Mouse (Mus musculus): Measurements from ENCODE around the gene Rabggtb. TPM values are rescaled to one million over a fixed set of nuclear protein-coding genes. Genes with fewer than 3 reads are reported as not detected.

Gene Rabggtb
- total and polyA plus RNA-seq, 2 experiments from 2014 or later: 62.5 to 68.5 TPM

DNA sequence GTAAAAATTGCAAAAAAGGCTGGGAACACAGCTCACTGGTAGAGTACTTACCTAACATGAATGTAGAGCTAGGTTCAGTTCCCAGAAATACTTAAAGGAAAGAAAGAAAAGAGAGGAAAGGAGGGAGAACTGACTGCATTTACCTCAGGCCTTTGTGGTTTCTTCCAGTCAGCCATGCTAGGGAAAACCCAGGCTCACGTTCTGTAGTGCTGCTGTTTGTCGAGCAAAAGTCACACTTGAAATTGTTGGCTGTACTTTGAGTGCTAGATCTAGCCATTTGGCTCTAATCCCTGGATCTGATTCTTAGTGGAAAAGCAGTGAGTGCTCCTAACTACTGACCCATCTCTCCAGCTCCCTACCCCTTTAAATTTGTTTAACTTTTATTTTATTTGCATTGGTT, 35.4 kb upstream of the Rabggtb start:
- no peak overlapping the region for H3K4me3 ChIP-seq (ENCODE audit: low read length)
- H3K4me1 ChIP-seq (ENCODE audit: insufficient read depth, low read length): 0 out of 2 replicates have a peak, but pooled peaks cover 5% of the 10 kb centered on the region
- no peaks in the 10 kb centered on the region for H3K36me3 ChIP-seq (ENCODE audit: insufficient read depth, low read length)
- H3K9ac ChIP-seq (replicated peaks; ENCODE audit: low read length): no peak overlapping the region
- H3K27me3 ChIP-seq (ENCODE audit: insufficient read depth, low read length): no peaks in the 10 kb centered on the region
- no peak for TF ChIP-seq CTCF (IDR thresholded peaks at IDR 0.05; ENCODE audit: low read depth)
- H3K27ac ChIP-seq: no peak overlapping the region
- H3K9me3 ChIP-seq (ENCODE audit: low read length): no peaks in the 10 kb centered on the region
- no peak overlapping the region for H3K4me2 ChIP-seq (ENCODE audit: low read depth, low read length)
- DNase-seq (ENCODE audit: low spot score) (no peak), ATAC-seq (no peak)
- WGBS: 80% methylated on average over 2 of the region's 2 CpGs

- H3K36me3 ChIP-seq (ENCODE audit: insufficient read depth, low read length): no peaks in the 10 kb centered on the region
- TF ChIP-seq CTCF (IDR thresholded peaks at IDR 0.05; ENCODE audit: low read depth): no peak
- ATAC-seq: no peak
These were observed 34.5 kb upstream of the Rabggtb start for GRCm38 (mm10) chr3:153947271-153947670.

GRCm38 (mm10) chr3:153944335-153944990, 31.7 kb upstream of the Rabggtb start, which contains the start of gene Acadm:
TSS of gene Acadm (minus strand) at chr3:153944632.
- Histone ChIP-seq H3K36me3 (ENCODE audit: insufficient read depth, low read length) (no peaks in the 10 kb centered on the region; the same call in 1 of the 2 replicates), H3K9ac (replicated peaks; ENCODE audit: low read length) (peak within 1 kb of the TSS; percentile 64), H3K4me3 (ENCODE audit: low read length) (peak within 1 kb of the TSS; percentile 87), H3K27ac (peak within 1 kb of the TSS; percentile 75), H3K27me3 (ENCODE audit: insufficient read depth, low read length) (no peaks in the 10 kb centered on the region), H3K4me2 (ENCODE audit: low read depth, low read length) (peak within 1 kb of the TSS; percentile 67), H3K9me3 (ENCODE audit: low read length) (no peaks in the 10 kb centered on the region), H3K4me1 (ENCODE audit: insufficient read depth, low read length) (peaks cover 9% of the 10 kb centered on the region; the same call in 1 of the 2 replicates)
- under 1% methylated on average over 41 of the region's 41 CpGs for WGBS
- peak; percentile 97 for DNase-seq (ENCODE audit: low spot score)
- peak; percentile 97 for ATAC-seq
- TF ChIP-seq CTCF (IDR thresholded peaks at IDR 0.05; ENCODE audit: low read depth): no peak; the same call in 1 of the 2 replicates

More at GRCm38 (mm10) chr3:153947271-153947670, 34.5 kb upstream of the Rabggtb start:
- no peak overlapping the region for H3K27ac ChIP-seq
- H3K4me3 ChIP-seq (ENCODE audit: low read length): no peak overlapping the region
- WGBS: 73% methylated on average over 4 of the region's 4 CpGs
- no peak overlapping the region for H3K9ac ChIP-seq (replicated peaks; ENCODE audit: low read length)
- no peak for DNase-seq (ENCODE audit: low spot score)
- H3K4me1 ChIP-seq (ENCODE audit: insufficient read depth, low read length): peaks cover 9% of the 10 kb centered on the region; the same call in 1 of the 2 replicates
- no peak overlapping the region for H3K4me2 ChIP-seq (ENCODE audit: low read depth, low read length)
- no peaks in the 10 kb centered on the region for H3K27me3 ChIP-seq (ENCODE audit: insufficient read depth, low read length)
- no peaks in the 10 kb centered on the region for H3K9me3 ChIP-seq (ENCODE audit: low read length)

- Histone ChIP-seq H3K4me2 (ENCODE audit: low read depth, low read length) (peak overlapping the region; percentile 67), H3K27me3 (ENCODE audit: insufficient read depth, low read length) (no peaks in the 10 kb centered on the region), H3K9ac (replicated peaks; ENCODE audit: low read length) (peak overlapping the region; percentile 64), H3K9me3 (ENCODE audit: low read length) (no peaks in the 10 kb centered on the region), H3K36me3 (ENCODE audit: insufficient read depth, low read length) (no peaks in the 10 kb centered on the region; the same call in 1 of the 2 replicates), H3K4me3 (ENCODE audit: low read length) (peak overlapping the region; percentile 87), H3K4me1 (ENCODE audit: insufficient read depth, low read length) (peaks cover 9% of the 10 kb centered on the region; the same call in 1 of the 2 replicates), H3K27ac (peak overlapping the region; percentile 75)
- TF ChIP-seq CTCF (IDR thresholded peaks at IDR 0.05; ENCODE audit: low read depth): 0 out of 2 replicates have a peak, but pooled peaks have one; percentile 1
- DNase-seq (ENCODE audit: low spot score): no peak
- WGBS: under 1% methylated on average over 19 of the region's 19 CpGs
- peak; percentile 24 for ATAC-seq
These were observed 31.1 kb upstream of the Rabggtb start for GRCm38 (mm10) chr3:153943901-153944334.

DNA sequence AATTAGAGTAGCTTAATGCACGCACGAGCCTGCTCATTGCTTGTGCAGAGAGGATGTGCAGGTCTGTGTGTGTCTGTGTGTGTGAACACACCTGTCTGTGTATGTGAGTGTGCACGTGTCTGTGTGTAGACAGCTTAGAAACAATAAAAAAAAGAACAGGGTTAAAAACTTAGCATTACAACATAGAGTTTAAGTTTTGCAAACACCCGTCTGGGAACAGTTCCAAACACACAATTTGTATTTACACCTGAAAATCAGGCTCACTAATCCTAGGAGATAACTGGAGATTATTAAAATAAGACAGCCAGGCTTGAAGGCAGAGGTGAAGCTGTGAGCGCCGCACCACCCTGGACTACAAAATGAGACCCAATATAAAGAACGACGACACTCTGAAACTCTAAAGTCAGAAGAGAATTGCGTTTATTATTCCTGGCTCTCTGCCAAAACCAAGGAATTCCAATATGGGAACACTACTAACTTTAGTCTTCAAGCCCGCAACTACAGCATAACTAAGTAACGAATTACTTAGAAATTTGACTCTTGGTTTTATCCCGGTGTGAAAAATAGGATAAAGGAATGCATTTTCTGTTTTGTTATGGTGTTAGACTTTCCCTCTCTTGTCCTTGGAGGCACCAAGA, 30.3 kb upstream of the Rabggtb start:
- no peak for ATAC-seq
- H3K4me1 ChIP-seq (ENCODE audit: insufficient read depth, low read length): peaks cover 9% of the 10 kb centered on the region; the same call in 1 of the 2 replicates
- no peak overlapping the region; the same call in 1 of the 2 replicates for H3K9ac ChIP-seq (replicated peaks; ENCODE audit: low read length)
- H3K36me3 ChIP-seq (ENCODE audit: insufficient read depth, low read length): no peaks in the 10 kb centered on the region; the same call in 1 of the 2 replicates
- H3K9me3 ChIP-seq (ENCODE audit: low read length): no peaks in the 10 kb centered on the region
- H3K27me3 ChIP-seq (ENCODE audit: insufficient read depth, low read length): no peaks in the 10 kb centered on the region
- H3K4me3 ChIP-seq (ENCODE audit: low read length): peak overlapping the region; percentile 87
- 28% methylated on average over 12 of the region's 12 CpGs for WGBS
- H3K4me2 ChIP-seq (ENCODE audit: low read depth, low read length): peak overlapping the region; percentile 67
- DNase-seq (ENCODE audit: low spot score): peak; percentile 31
- TF ChIP-seq CTCF (IDR thresholded peaks at IDR 0.05; ENCODE audit: low read depth): no peak
- H3K27ac ChIP-seq: peak overlapping the region; percentile 75; the same call in 1 of the 2 replicates

- Histone ChIP-seq H3K9me3 (ENCODE audit: low read length) (no peaks in the 10 kb centered on the region), H3K27ac (no peak overlapping the region), H3K4me1 (ENCODE audit: insufficient read depth, low read length) (peaks cover 9% of the 10 kb centered on the region; the same call in 1 of the 2 replicates), H3K36me3 (ENCODE audit: insufficient read depth, low read length) (no peaks in the 10 kb centered on the region; the same call in 1 of the 2 replicates), H3K4me3 (ENCODE audit: low read length) (no peak overlapping the region), H3K4me2 (ENCODE audit: low read depth, low read length) (no peak overlapping the region), H3K9ac (replicated peaks; ENCODE audit: low read length) (no peak overlapping the region), H3K27me3 (ENCODE audit: insufficient read depth, low read length) (no peaks in the 10 kb centered on the region)
- no peak for DNase-seq (ENCODE audit: low spot score)
- no peak for ATAC-seq
- WGBS: 94% methylated on average over 13 of the region's 13 CpGs
- no peak for TF ChIP-seq CTCF (IDR thresholded peaks at IDR 0.05; ENCODE audit: low read depth)
These were observed 28.8 kb upstream of the Rabggtb start for GRCm38 (mm10) chr3:153941613-153942012.
